8 mouse cellular contexts compared by ENCODE assay signal in the genomic region with DNA sequence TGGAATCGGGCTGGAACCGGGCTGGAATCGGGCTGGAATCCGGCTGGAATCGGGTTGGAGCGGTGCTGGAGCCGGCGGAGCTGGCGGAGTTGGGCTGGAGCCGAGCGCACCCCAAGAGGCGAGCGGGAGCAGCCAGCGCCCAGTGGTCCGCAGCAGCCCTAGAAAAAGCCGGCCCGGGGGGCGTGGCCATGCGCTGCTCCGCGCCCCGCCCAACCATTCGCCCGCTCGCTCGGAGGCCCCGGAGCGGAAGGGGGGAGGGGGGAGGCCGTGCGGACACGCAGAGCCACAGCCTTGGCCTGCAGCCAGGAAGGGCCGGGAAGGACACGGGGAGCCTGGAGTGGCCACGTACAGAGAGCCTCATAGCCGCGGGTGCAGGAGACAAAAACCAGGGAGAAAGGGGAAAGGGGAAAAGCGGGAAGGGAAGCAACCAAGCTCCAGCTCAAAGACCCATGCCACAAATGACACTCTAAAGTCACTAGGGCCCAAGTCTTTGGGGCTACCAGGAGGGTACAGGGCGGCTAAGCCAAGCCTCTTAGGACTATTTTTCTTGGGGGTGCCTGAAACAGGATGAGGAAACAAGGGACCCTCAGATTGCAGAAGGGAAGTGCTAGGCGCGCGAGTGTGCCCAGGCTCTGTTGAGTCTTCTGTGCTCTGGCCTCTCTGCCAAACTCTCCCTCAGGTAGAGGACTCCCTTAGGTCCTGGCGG.
DNase-seq lines count a peak whose midpoint lies in the region; ATAC-seq and TF ChIP-seq lines count a peak whose summit lies in the region.

No protein-coding gene starts in this region.

- H3K4me3 ChIP-seq in hindbrain, embryonic 11.5 days (ENCODE audit: low read depth, low read length), result peak overlapping the region; percentile 44
- peak overlapping the region; percentile 34 for H3K4me3 ChIP-seq in left cerebral cortex, adult 2 months

- H3K9me3 ChIP-seq in hindbrain, embryonic 11.5 days (ENCODE audit: control insufficient read depth, low read length), result no peaks in the 10 kb centered on the region

- DNase-seq in Muller cell, postnatal 12 days (ENCODE audit: inconsistent ontology term), result peak; percentile 84
- peak; percentile 24 for DNase-seq in cerebellum, adult 9-11 months
- DNase-seq in frontal cortex, adult 2 months (ENCODE audit: extremely low spot score in 1 of 2, low spot score in 1 of 2), result peak; percentile 4 to 31
- peak; percentile 86 for DNase-seq in hindbrain, embryonic 11.5 days (ENCODE audit: low spot score)
- DNase-seq in left cerebral cortex, adult 2 months (ENCODE audit: extremely low spot score in 1 of 2, low spot score in 2 of 2), result peak; percentile 43 to 47
- peak; percentile 94 to 97 for DNase-seq in lung, postnatal 4 days
- DNase-seq in retina, postnatal 7 days (ENCODE audit: low read depth, low spot score), result peak; percentile 59
- DNase-seq in urinary bladder, adult 18-20 months (ENCODE audit: low spot score in 2 of 2), result peak; percentile 53 to 67

- peak overlapping the region; percentile 53 for H3K4me2 ChIP-seq in hindbrain, embryonic 11.5 days (replicated peaks; ENCODE audit: low read depth, low read length)

- H3K4me1 ChIP-seq in hindbrain, embryonic 11.5 days (replicated peaks; ENCODE audit: control insufficient read depth, insufficient read depth, low read length), result no peaks in the 10 kb centered on the region

- 15% methylated on average over 36 of the region's 42 CpGs for WGBS in hindbrain, embryonic 11.5 days

- TF ChIP-seq CTCF in left cerebral cortex, adult 2 months (IDR thresholded peaks at IDR 0.05), result no peak

- peak; percentile 91 for ATAC-seq in hindbrain, embryonic 11.5 days (ENCODE audit: low FRiP score)

- peaks cover 2% of the 10 kb centered on the region; the same call in 1 of the 2 replicates for H3K27me3 ChIP-seq in hindbrain, embryonic 11.5 days (ENCODE audit: control insufficient read depth, insufficient read depth, low read length)

- peak overlapping the region; percentile 17; the same call in 1 of the 2 replicates for H3K27ac ChIP-seq in hindbrain, embryonic 11.5 days (ENCODE audit: low read depth, low read length)
- no peak overlapping the region for H3K27ac ChIP-seq in left cerebral cortex, adult 2 months

- intact Hi-C loops in left cerebral cortex, adult 2 months (cut with DNase I), result loop anchor here (5.0 to 10.0 kb wide), 2 partner anchors 178 to 210 kb away; a partner anchor contains a TSS

- no peaks in the 10 kb centered on the region for H3K36me3 ChIP-seq in hindbrain, embryonic 11.5 days (ENCODE audit: control insufficient read depth, insufficient read depth, low read length)

- peak overlapping the region; percentile 50; the same call in 1 of the 2 replicates for H3K9ac ChIP-seq in hindbrain, embryonic 11.5 days (ENCODE audit: low read depth, low read length)

Comparison
In these comparisons a context has a peak if more than half of its experiments do, and no peak if none do; other contexts are left out.
1. DNase-seq: peak in every context shown above with its lines; median percentile 96 in lung, postnatal 4 days; 86 in hindbrain, embryonic 11.5 days; 84 in Muller cell, postnatal 12 days; 60 in urinary bladder, adult 18-20 months; 59 in retina, postnatal 7 days; 45 in left cerebral cortex, adult 2 months; 24 in cerebellum, adult 9-11 months; 18 in frontal cortex, adult 2 months.